Mouse (Mus musculus): ENCODE results near the gene Madcam1. TPM values are rescaled to one million over a fixed set of nuclear protein-coding genes. Genes with fewer than 3 reads are reported as not detected.
A peak's percentile ranks its signal among the peaks of the same experiment; 100 is the strongest.
"Not testable (repeated sequence)": the region's sequence is repeated elsewhere in the genome, so short reads cannot be mapped to it uniquely, and the experiment has no call there.

Gene Madcam1
- total RNA-seq, 2 experiments from 2014 or later, result 0.36 to 0.67 TPM

- no peak for DNase-seq
Observed at GRCm38 (mm10) chr10:79691986-79692548, 27.7 kb downstream of the Madcam1 start.

GRCm38 (mm10) chr10:79693580-79694378 is 29.4 kb downstream of the Madcam1 start:
- DNase-seq, result no peak

- no peak for DNase-seq
Observed at GRCm38 (mm10) chr10:79694379-79694655, 30.0 kb downstream of the Madcam1 start.

GRCm38 (mm10) chr10:79695231-79696128 is 31.1 kb downstream of the Madcam1 start:
- DNase-seq, result peak; percentile 92

- DNase-seq, result no peak
Observed at GRCm38 (mm10) chr10:79696129-79696651, 31.8 kb downstream of the Madcam1 start.

- DNase-seq, result no peak
Observed at GRCm38 (mm10) chr10:79697916-79698315, 33.6 kb downstream of the Madcam1 start.

- DNase-seq, result no peak
Observed at GRCm38 (mm10) chr10:79698459-79698858, 34.1 kb downstream of the Madcam1 start.

- DNase-seq, result peak; percentile 68
Observed at GRCm38 (mm10) chr10:79700676-79701075, 36.3 kb downstream of the Madcam1 start.

GRCm38 (mm10) chr10:79701443-79702129 is 37.2 kb downstream of the Madcam1 start:
- peak; percentile 78 for DNase-seq

GRCm38 (mm10) chr10:79702970-79703369 is 38.6 kb downstream of the Madcam1 start:
- not testable (repeated sequence) for DNase-seq

- no peak for DNase-seq
Observed at GRCm38 (mm10) chr10:79703541-79703940, 39.2 kb downstream of the Madcam1 start.

GRCm38 (mm10) chr10:79704065-79704969 is 40.0 kb downstream of the Madcam1 start, which contains the start of gene Bsg:
TSS of gene Bsg (plus strand) at chr10:79704491.
- peak; percentile 99 for DNase-seq

- no peak for DNase-seq
Observed at GRCm38 (mm10) chr10:79704970-79705360, 40.6 kb downstream of the Madcam1 start.

GRCm38 (mm10) chr10:79705951-79706350 is 41.6 kb downstream of the Madcam1 start:
- no peak for DNase-seq

- DNase-seq, result no peak
Observed at GRCm38 (mm10) chr10:79706406-79707094, 42.2 kb downstream of the Madcam1 start.

- no peak for DNase-seq
Observed at GRCm38 (mm10) chr10:79707162-79707561, 42.8 kb downstream of the Madcam1 start.

GRCm38 (mm10) chr10:79707759-79708158 is 43.4 kb downstream of the Madcam1 start:
- no peak for DNase-seq

- DNase-seq, result no peak
Observed at GRCm38 (mm10) chr10:79708668-79709067, 44.3 kb downstream of the Madcam1 start.

GRCm38 (mm10) chr10:79709307-79709706 is 44.9 kb downstream of the Madcam1 start:
- DNase-seq, result no peak

GRCm38 (mm10) chr10:79712029-79712428 is 47.7 kb downstream of the Madcam1 start:
- DNase-seq, result no peak
